9 mouse cellular contexts compared by ENCODE assay signal in the genomic region with DNA sequence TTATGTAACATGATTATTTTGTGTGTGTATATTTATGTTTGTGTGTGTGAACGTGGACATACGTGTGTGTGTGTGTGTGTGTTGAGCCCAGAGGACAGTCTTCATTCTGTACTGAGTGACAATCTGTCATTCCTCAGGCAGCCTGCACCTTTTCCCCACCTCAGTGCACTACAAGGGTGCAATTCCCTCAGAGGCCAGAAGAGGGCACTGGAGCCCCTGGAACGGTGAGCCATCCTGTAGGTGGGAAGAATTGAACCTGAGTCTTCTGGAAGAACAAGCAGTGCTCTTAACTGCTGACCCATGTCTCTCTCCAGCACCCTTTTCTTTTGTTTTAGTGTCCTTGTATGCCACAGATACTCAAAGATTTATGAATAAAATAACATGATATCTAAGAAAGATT. TPM values are rescaled to one million over a fixed set of nuclear protein-coding genes. Genes with fewer than 3 reads are reported as not detected.
DNase-seq lines count a peak whose midpoint lies in the region; ATAC-seq and TF ChIP-seq lines count a peak whose summit lies in the region.
"Had no signal": no experiment of that assay in that cellular context is flagged by ENCODE, and none has a peak within 500 bp of the region (broad histone marks: within the 10 kb centered on the region; RNA-seq: fewer than 3 reads in every experiment).

No protein-coding gene starts in this region.

- no peaks in the 10 kb centered on the region for H3K27me3 ChIP-seq in kidney, adult 2 months (replicated peaks; ENCODE audit: control insufficient read depth, insufficient read depth, low read length)
- peaks cover 3% of the 10 kb centered on the region; the same call in 1 of the 2 replicates for H3K27me3 ChIP-seq in kidney, embryonic 15.5 days
- H3K27me3 ChIP-seq in E14TG2a.4 (ENCODE audit: insufficient read depth, low read length) = peaks cover 26% of the 10 kb centered on the region; the same call in 1 of the 2 replicates
- no peaks in the 10 kb centered on the region for H3K27me3 ChIP-seq in neural tube, embryonic 11.5 days (ENCODE audit: control insufficient read depth, insufficient read depth, low read length)

- intact Hi-C loops in left cerebral cortex, adult 2 months (cut with DNase I) = loop anchor here (1.0 kb wide), 1 partner anchor 55 kb away; no protein-coding TSS in a partner anchor

- no peak overlapping the region for H3K4me3 ChIP-seq in kidney, adult 2 months (ENCODE audit: insufficient read depth, low read depth, low read length)
- no peak overlapping the region for H3K4me3 ChIP-seq in kidney, embryonic 15.5 days (replicated peaks)
- H3K4me3 ChIP-seq in E14TG2a.4 (replicated peaks; ENCODE audit: low read length) = no peak overlapping the region
- no peak overlapping the region for H3K4me3 ChIP-seq in left cerebral cortex, adult 2 months
- H3K4me3 ChIP-seq in neural tube, embryonic 11.5 days (ENCODE audit: low read depth, low read length) = no peak overlapping the region
- H3K4me3 ChIP-seq: megakaryocyte, embryonic 14.5 days had no signal

- TF ChIP-seq POLR2A in kidney, adult 2 months (IDR thresholded peaks at IDR 0.05; ENCODE audit: low read depth, low read length) = no peak

- TF ChIP-seq CTCF in kidney, adult 2 months (conservative IDR thresholded peaks at IDR 0.05; ENCODE audit: insufficient read depth, insufficient read length, low read depth, low read length) = peak; percentile 86
- peak; percentile 91 for TF ChIP-seq CTCF in E14TG2a.4 (conservative IDR thresholded peaks at IDR 0.05; ENCODE audit: low read length)
- TF ChIP-seq CTCF in left cerebral cortex, adult 2 months (IDR thresholded peaks at IDR 0.05) = peak; percentile 77

- no peak overlapping the region for H3K4me2 ChIP-seq in kidney, embryonic 15.5 days
- no peak overlapping the region for H3K4me2 ChIP-seq in neural tube, embryonic 11.5 days (ENCODE audit: low read depth)

- H3K27ac ChIP-seq in kidney, adult 2 months (ENCODE audit: insufficient read depth, low read depth, low read length) = no peak overlapping the region
- H3K27ac ChIP-seq in kidney, embryonic 15.5 days = no peak overlapping the region
- H3K27ac ChIP-seq in left cerebral cortex, adult 2 months = no peak overlapping the region
- H3K27ac ChIP-seq in neural tube, embryonic 11.5 days (ENCODE audit: low read depth, low read length) = no peak overlapping the region

- WGBS in kidney, adult 2 months = 18% methylated on average over 3 of the region's 3 CpGs
- 27% methylated on average over 3 of the region's 3 CpGs for WGBS in kidney, embryonic 15.5 days
- WGBS in neural tube, embryonic 11.5 days = 29% methylated on average over 3 of the region's 3 CpGs

- no peaks in the 10 kb centered on the region for H3K9me3 ChIP-seq in kidney, embryonic 15.5 days (replicated peaks)
- H3K9me3 ChIP-seq in E14TG2a.4 (ENCODE audit: low read length) = no peaks in the 10 kb centered on the region
- H3K9me3 ChIP-seq in neural tube, embryonic 11.5 days (ENCODE audit: control insufficient read depth, low read length) = no peaks in the 10 kb centered on the region

- DNase-seq in kidney, adult 2 months = peak; percentile 47
- DNase-seq in adipocyte (ENCODE audit: low spot score) = peak; percentile 49
- DNase-seq in cerebellum, postnatal 36 days = peak; percentile 76 to 82
- peak; percentile 54 to 63 for DNase-seq in left cerebral cortex, adult 2 months (ENCODE audit: extremely low spot score in 1 of 2, low spot score in 2 of 2)
- DNase-seq in neural tube, embryonic 11.5 days (ENCODE audit: low spot score) = peak; percentile 60
- DNase-seq in thymus, postnatal 4 days = peak; percentile 91

- no peak for ATAC-seq in kidney, embryonic 15.5 days (replicated peaks; ENCODE audit: low FRiP score)
- ATAC-seq in neural tube, embryonic 11.5 days (ENCODE audit: insufficient read depth, low FRiP score, low TSS enrichment) = no peak

- no peaks in the 10 kb centered on the region for H3K36me3 ChIP-seq in kidney, adult 2 months (ENCODE audit: control insufficient read depth, insufficient read depth, low read length)
- H3K36me3 ChIP-seq in kidney, embryonic 15.5 days = no peaks in the 10 kb centered on the region
- H3K36me3 ChIP-seq in E14TG2a.4 (ENCODE audit: insufficient read depth, low read length) = no peaks in the 10 kb centered on the region
- no peaks in the 10 kb centered on the region for H3K36me3 ChIP-seq in neural tube, embryonic 11.5 days (ENCODE audit: control insufficient read depth, insufficient read depth, low read length)

- no peak overlapping the region for H3K9ac ChIP-seq in kidney, embryonic 15.5 days
- no peak overlapping the region for H3K9ac ChIP-seq in neural tube, embryonic 11.5 days (ENCODE audit: low read length)

- no peaks in the 10 kb centered on the region for H3K4me1 ChIP-seq in kidney, adult 2 months (ENCODE audit: control insufficient read depth, insufficient read depth, low read length)
- no peaks in the 10 kb centered on the region for H3K4me1 ChIP-seq in kidney, embryonic 15.5 days
- peaks cover 28% of the 10 kb centered on the region for H3K4me1 ChIP-seq in E14TG2a.4 (replicated peaks; ENCODE audit: low read depth, low read length)
- H3K4me1 ChIP-seq in neural tube, embryonic 11.5 days (ENCODE audit: control insufficient read depth, insufficient read depth, low read length) = no peaks in the 10 kb centered on the region

RNA-seq across cellular contexts. Expression of gene Sema4f, which starts 23.7 kb away (rescaled TPM):
- polyA plus RNA-seq in kidney, adult 2 months (2012; rRNA removed) = 0.12 and 0.28 TPM in 2 replicates
- 1.3 and 2.1 TPM in 2 replicates for polyA plus RNA-seq in kidney, embryonic 15.5 days (2015; fragmentation: Nextera tagmentation; extraction: Ambion mirVana)
- 10 to 100 TPM; 39.4 to 40.7 TPM for total RNA-seq in left cerebral cortex, adult 2 months (2021)
- 3.0 and 3.4 TPM in 2 replicates for polyA plus RNA-seq in neural tube, embryonic 11.5 days (2014; fragmentation: Nextera tagmentation; extraction: Ambion mirVana)

RNA-seq across cellular contexts. Expression of gene M1ap, which starts 30.8 kb away (rescaled TPM):
- 0.16 and 0.22 TPM in 2 replicates for polyA plus RNA-seq in kidney, adult 2 months (2012; rRNA removed)
- 0.24 and 0.43 TPM in 2 replicates for polyA plus RNA-seq in kidney, embryonic 15.5 days (2015; fragmentation: Nextera tagmentation; extraction: Ambion mirVana)
- not detected for total RNA-seq in left cerebral cortex, adult 2 months (2021)
- 0.26 TPM in 1 of 2 replicates, not detected in the other for polyA plus RNA-seq in neural tube, embryonic 11.5 days (2014; fragmentation: Nextera tagmentation; extraction: Ambion mirVana)
